Mouse (Mus musculus): ENCODE data around the gene Gnas. TPM values are rescaled to one million over a fixed set of nuclear protein-coding genes. Genes with fewer than 3 reads are reported as not detected.

Gnas gene
- polyA plus RNA-seq (2011; ENCODE audit: insufficient read depth, insufficient read length, low replicate concordance, missing spikeins) = 159 and 173 TPM in 2 replicates

GRCm38 (mm10) chr2:174284011-174284410 lies at the start of gene Gnas:
Gene Gnas (plus strand): TSS chr2:174284320.
- no peak for TF ChIP-seq POLR2A (IDR thresholded peaks at IDR 0.05; ENCODE audit: borderline replicate concordance, control insufficient read depth, low read depth, low read length)
- no peak for TF ChIP-seq CTCF (IDR thresholded peaks at IDR 0.05; ENCODE audit: control insufficient read depth, insufficient read depth, low read length)
- no peak within 1 kb of the TSS for H3K4me3 ChIP-seq (replicated peaks; ENCODE audit: control insufficient read depth, low read depth, low read length)
- 47% methylated on average over 19 of the region's 19 CpGs for WGBS
- H3K27ac ChIP-seq (ENCODE audit: control insufficient read depth, insufficient read depth, low read depth, low read length, poor library complexity) = no peak within 1 kb of the TSS
- no peaks in the 10 kb centered on the region for H3K4me1 ChIP-seq (ENCODE audit: control insufficient read depth, insufficient read depth, low read length)

DNA sequence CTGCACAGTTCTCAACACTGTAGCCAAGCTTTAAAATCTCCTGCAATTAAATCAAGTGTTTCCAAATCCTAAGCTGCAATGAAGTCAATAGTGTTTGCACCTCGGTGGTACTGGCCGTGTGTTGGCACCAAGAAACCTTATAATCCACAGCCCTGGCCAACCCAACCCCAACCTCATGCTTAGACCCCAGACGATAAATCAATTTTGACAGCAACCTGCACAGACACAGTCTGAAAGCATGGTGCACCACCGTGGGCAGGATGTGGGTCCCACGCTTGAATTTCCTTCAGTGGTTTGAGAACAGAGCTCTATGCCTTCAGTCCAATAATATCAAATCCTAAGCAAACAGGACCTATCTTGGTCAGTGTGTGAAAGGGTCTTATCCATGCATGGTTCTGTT lies 41.7 kb upstream of the Gnas start:
- 3% methylated on average over 5 of the region's 5 CpGs for WGBS
- H3K4me3 ChIP-seq (replicated peaks; ENCODE audit: control insufficient read depth, low read depth, low read length) = no peak overlapping the region
- TF ChIP-seq CTCF (IDR thresholded peaks at IDR 0.05; ENCODE audit: control insufficient read depth, insufficient read depth, low read length) (no peak), POLR2A (IDR thresholded peaks at IDR 0.05; ENCODE audit: borderline replicate concordance, control insufficient read depth, low read depth, low read length) (no peak)
- no peaks in the 10 kb centered on the region for H3K4me1 ChIP-seq (ENCODE audit: control insufficient read depth, insufficient read depth, low read length)
- H3K27ac ChIP-seq (ENCODE audit: control insufficient read depth, insufficient read depth, low read depth, low read length, poor library complexity) = no peak overlapping the region

GRCm38 (mm10) chr2:174251963-174252362 lies 32.2 kb upstream of the Gnas start:
- H3K4me3 ChIP-seq (replicated peaks; ENCODE audit: control insufficient read depth, low read depth, low read length) = no peak overlapping the region
- no peaks in the 10 kb centered on the region for H3K4me1 ChIP-seq (ENCODE audit: control insufficient read depth, insufficient read depth, low read length)
- TF ChIP-seq CTCF (IDR thresholded peaks at IDR 0.05; ENCODE audit: control insufficient read depth, insufficient read depth, low read length) = no peak
- no peak for TF ChIP-seq POLR2A (IDR thresholded peaks at IDR 0.05; ENCODE audit: borderline replicate concordance, control insufficient read depth, low read depth, low read length)
- no peak overlapping the region for H3K27ac ChIP-seq (ENCODE audit: control insufficient read depth, insufficient read depth, low read depth, low read length, poor library complexity)

GRCm38 (mm10) chr2:174257312-174257711 lies 26.8 kb upstream of the Gnas start:
- no peak overlapping the region for H3K4me3 ChIP-seq (replicated peaks; ENCODE audit: control insufficient read depth, low read depth, low read length)
- TF ChIP-seq CTCF (IDR thresholded peaks at IDR 0.05; ENCODE audit: control insufficient read depth, insufficient read depth, low read length) (no peak), POLR2A (IDR thresholded peaks at IDR 0.05; ENCODE audit: borderline replicate concordance, control insufficient read depth, low read depth, low read length) (no peak)
- 44% methylated on average over 2 of the region's 2 CpGs for WGBS
- H3K27ac ChIP-seq (ENCODE audit: control insufficient read depth, insufficient read depth, low read depth, low read length, poor library complexity) = no peak overlapping the region
- no peaks in the 10 kb centered on the region for H3K4me1 ChIP-seq (ENCODE audit: control insufficient read depth, insufficient read depth, low read length)

- no peak overlapping the region for H3K4me3 ChIP-seq (replicated peaks; ENCODE audit: control insufficient read depth, low read depth, low read length)
- TF ChIP-seq CTCF (IDR thresholded peaks at IDR 0.05; ENCODE audit: control insufficient read depth, insufficient read depth, low read length) (no peak), POLR2A (IDR thresholded peaks at IDR 0.05; ENCODE audit: borderline replicate concordance, control insufficient read depth, low read depth, low read length) (no peak)
- no peak overlapping the region for H3K27ac ChIP-seq (ENCODE audit: control insufficient read depth, insufficient read depth, low read depth, low read length, poor library complexity)
- 20% methylated on average over 3 of the region's 3 CpGs for WGBS
- H3K4me1 ChIP-seq (ENCODE audit: control insufficient read depth, insufficient read depth, low read length) = no peaks in the 10 kb centered on the region
These were observed 24.1 kb upstream of the Gnas start for GRCm38 (mm10) chr2:174260004-174260403.

DNA sequence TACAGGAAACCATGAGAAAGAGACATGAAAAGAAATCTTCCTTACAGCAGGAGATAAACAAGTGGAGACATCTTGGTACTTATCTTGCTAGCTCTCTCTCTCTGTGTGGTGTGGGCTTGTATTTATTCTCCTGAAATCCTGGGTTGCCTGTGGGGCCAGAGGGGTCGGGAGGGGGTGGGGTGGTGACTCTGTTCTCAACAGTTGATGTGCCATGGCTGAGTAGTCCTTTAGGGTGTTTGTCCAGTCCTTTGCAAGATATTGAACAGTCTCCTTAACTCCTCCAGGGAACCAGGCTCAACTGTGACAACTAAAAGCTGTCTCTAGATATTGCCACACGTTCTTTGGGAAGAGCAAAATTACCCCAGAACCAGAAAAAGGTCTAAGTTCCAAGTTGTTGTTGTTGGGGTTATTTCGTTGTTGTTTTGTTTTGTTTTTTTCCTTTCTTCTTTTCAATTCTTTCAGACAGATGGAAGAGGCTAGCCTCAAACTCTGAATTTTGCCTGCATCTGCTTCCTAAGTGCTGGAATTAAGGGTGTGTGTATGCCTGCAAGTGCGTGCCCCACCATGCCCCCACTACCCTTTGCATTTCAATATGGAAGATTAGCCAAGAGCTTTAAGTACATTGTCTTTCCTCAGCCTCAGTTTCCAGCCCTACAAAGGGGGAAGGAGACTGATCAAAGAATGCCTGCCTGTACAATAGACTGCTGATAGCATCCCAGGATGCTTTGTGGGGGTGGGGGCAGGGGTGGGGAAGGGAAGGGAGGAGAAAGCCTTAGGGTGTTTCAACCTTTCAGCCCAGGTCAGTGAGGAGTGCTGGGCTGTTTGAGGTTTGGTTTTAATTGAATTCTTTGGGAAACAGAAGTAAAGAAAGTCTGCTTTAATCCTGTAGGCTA lies 23.0 kb upstream of the Gnas start:
- TF ChIP-seq POLR2A (IDR thresholded peaks at IDR 0.05; ENCODE audit: borderline replicate concordance, control insufficient read depth, low read depth, low read length) (no peak), CTCF (IDR thresholded peaks at IDR 0.05; ENCODE audit: control insufficient read depth, insufficient read depth, low read length) (no peak)
- 32% methylated on average over 4 of the region's 4 CpGs for WGBS
- no peak overlapping the region for H3K27ac ChIP-seq (ENCODE audit: control insufficient read depth, insufficient read depth, low read depth, low read length, poor library complexity)
- H3K4me3 ChIP-seq (replicated peaks; ENCODE audit: control insufficient read depth, low read depth, low read length) = no peak overlapping the region
- H3K4me1 ChIP-seq (ENCODE audit: control insufficient read depth, insufficient read depth, low read length) = no peaks in the 10 kb centered on the region

DNA sequence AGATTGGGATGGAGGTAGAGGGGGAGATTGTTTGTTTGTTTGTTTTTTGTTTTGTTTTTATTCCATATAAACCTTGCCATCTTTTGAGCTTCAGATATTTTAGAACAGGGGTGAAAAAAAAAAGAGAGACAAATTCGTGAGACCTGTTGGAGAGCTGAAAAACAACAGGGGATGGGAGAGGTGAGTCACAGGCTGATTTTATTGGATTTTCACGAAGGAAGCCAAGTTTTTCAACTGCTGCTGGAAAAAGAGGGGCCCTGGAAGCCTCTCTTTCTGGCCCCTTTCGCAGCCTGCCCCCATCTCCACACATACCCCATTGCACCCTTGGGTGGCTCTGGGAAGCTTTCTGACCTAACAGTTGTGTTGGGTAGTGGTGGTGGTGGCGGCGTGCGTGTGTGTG lies 22.3 kb upstream of the Gnas start:
- no peaks in the 10 kb centered on the region for H3K4me1 ChIP-seq (ENCODE audit: control insufficient read depth, insufficient read depth, low read length)
- H3K27ac ChIP-seq (ENCODE audit: control insufficient read depth, insufficient read depth, low read depth, low read length, poor library complexity) = no peak overlapping the region
- H3K4me3 ChIP-seq (replicated peaks; ENCODE audit: control insufficient read depth, low read depth, low read length) = no peak overlapping the region
- WGBS = 62% methylated on average over 6 of the region's 6 CpGs
- TF ChIP-seq POLR2A (IDR thresholded peaks at IDR 0.05; ENCODE audit: borderline replicate concordance, control insufficient read depth, low read depth, low read length) (no peak), CTCF (IDR thresholded peaks at IDR 0.05; ENCODE audit: control insufficient read depth, insufficient read depth, low read length) (no peak)

DNA sequence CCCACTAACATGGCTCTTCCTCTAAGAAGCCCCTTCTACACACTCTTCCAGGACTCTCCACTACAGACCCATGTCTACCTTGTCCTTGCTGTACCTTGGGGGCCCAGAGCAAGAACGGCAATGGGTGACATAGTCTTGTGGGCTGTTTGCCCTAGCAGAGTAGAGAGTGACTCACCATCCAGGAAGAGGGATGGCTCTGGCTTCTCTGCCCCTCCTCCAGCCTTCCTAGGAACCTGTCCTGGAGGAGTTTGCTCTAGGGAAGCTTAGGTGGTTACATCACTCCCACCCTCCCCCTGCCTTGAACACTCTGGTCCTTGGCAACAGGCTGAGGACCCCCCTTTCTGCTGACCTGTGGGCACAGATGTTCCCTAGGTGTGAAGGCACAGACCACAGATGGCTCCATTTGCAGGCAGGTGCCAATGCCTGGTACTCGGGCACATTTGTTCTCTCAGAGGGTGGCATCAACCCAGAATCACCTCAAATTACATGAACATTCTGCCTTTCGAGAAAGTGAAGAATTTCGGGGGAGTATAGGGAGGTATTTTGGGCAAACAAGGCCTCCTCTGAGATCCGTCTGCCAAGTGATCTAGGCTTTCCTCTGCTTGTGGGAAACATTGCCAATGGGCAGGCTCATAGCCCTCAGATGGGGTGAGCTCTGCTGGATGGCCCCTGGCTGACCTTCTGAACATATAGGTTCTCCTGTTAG lies 20.9 kb upstream of the Gnas start:
- WGBS = 62% methylated on average over 5 of the region's 5 CpGs
- TF ChIP-seq POLR2A (IDR thresholded peaks at IDR 0.05; ENCODE audit: borderline replicate concordance, control insufficient read depth, low read depth, low read length) (no peak), CTCF (IDR thresholded peaks at IDR 0.05; ENCODE audit: control insufficient read depth, insufficient read depth, low read length) (no peak)
- Histone ChIP-seq H3K27ac (ENCODE audit: control insufficient read depth, insufficient read depth, low read depth, low read length, poor library complexity) (no peak overlapping the region), H3K4me1 (ENCODE audit: control insufficient read depth, insufficient read depth, low read length) (no peaks in the 10 kb centered on the region), H3K4me3 (replicated peaks; ENCODE audit: control insufficient read depth, low read depth, low read length) (no peak overlapping the region)
